Mouse (Mus musculus) liver, postnatal 0 days (tissue): ENCODE results near the gene Mafb.

Experiments used
- CTCF ChIP-seq: sonication (generic); IDR thresholded peaks from 2 replicates; pipeline ENCODE4 v1.5.1; 2016; ENCODE audit warnings: antibody characterized with exemption, low read depth
- EP300 ChIP-seq: IDR thresholded peaks from 2 replicates; pipeline ENCODE4 v1.6.1; 2016; ENCODE audit warnings: antibody characterized with exemption, low read depth, mild to moderate bottlenecking

DNA sequence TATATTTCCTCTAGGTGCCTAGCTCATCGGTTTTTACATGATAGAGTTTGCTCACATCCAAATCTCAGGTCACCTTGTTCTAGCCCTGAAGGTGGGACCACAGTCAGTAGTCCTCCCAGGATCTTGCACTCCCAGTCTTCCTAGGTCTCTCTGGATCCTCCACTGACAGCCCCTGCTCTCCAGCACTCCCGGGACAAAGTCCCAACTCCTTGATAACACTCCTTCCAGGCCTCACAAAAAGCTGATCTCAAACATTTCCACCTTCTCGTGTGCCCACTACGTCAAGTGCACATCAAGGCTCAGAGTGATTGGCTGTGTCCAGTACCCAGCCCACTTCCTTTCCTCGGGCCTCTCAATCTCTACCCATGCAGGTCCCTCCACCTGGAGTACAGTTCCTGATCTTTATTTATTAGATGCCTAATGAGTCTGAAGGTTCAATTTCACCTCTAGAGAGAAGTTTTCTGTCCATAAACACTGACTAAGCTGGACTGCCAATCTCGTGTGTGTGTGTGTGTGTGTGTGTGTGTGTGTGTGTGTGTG, 41.7 kb downstream of the Mafb start:
- TF ChIP-seq EP300 = no peak
- no peak for TF ChIP-seq CTCF
